Mouse (Mus musculus) adrenal gland, postnatal 36 days (tissue): ENCODE measurements around the gene Hk1. TPM values are rescaled to one million over a fixed set of nuclear protein-coding genes. Genes with fewer than 3 reads are reported as not detected.

ENCODE experiments used
- DNase-seq, 2 experiments: peaks; one replicate each; pipeline ENCODE4 v3.0.0; 2021; ENCODE audit warnings: mixed read lengths in 1 of 2
- total RNA-seq, 2 experiments: library from RNA; stranded (reverse); gene quantifications; 2 replicates each; pipeline ENCODE4 v1.2.3; 2021

Gene Hk1
- total RNA-seq, 2 experiments from 2014 or later: 25.3 to 25.9 TPM

DNA sequence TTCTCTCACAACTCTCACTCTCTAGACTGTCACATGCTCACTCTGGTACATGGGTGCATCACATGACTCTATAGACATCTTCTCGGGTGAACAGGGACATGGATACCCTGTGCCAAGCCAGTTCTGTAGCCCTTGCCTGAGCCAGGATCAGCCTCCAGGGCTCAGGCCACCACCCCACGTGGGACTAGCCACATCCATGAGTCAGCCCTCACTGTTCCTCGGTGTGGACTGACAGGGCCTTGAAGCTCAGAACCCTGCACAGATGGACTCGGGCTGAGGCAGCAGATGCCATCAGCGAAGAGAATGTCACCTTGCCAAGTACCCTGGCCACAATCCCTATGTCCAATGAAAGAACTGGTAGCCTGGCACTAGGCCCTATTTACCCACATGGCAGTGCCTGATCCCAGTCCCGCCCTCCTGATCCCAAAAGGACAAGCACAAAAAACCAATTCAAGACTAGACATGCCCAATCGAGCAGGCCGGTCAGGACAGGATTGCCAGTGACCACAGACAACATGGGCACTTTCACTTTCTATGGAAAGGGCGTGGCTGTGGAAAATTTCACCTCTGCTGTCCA is 59.2 kb downstream of the Hk1 start:
- DNase-seq: peak; percentile 61 to 80

DNA sequence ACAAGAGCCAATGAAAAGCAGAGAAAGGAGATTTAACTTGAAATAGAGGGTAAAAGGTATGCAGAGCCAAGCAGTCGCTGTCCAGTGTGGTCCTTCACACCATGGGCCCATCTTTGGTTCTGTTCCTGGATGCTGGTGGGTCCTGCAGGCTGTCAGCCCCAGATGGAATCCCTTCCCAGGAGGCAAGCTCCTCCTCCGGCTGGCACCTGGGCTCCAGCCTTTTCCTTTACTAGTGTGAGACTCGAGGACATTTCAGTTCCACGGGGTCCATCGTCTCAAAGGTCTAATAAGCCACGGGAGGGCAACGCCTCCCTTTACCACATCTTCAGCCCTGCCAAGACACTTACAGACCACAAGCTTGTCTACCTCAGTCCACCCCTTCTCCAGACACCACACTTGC is 60.6 kb downstream of the Hk1 start:
- no peak for DNase-seq

GRCm38 (mm10) chr10:62316467-62316866 is 63.2 kb downstream of the Hk1 start:
- no peak for DNase-seq

GRCm38 (mm10) chr10:62313885-62314424 is 65.8 kb downstream of the Hk1 start:
- peak; percentile 33 to 37 for DNase-seq

DNA sequence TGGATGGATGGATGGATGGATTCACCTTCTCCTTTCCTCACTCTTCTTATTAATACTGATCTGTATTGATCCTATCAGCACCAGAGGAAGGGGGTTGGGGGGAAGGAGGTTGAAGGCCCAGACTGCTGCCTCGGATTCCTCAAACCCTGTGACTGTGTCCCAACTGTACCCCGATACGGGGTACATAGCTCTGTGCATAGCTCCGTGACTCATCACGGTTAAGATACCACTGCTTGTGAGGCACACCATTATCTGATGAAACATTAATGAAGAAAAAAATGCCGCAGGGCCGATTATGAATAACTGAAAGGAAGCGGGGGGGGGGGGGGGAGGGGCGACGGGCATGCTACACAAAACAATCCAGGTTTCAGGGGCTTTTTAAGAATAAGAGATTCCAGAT is 66.6 kb downstream of the Hk1 start:
- no peak for DNase-seq

DNA sequence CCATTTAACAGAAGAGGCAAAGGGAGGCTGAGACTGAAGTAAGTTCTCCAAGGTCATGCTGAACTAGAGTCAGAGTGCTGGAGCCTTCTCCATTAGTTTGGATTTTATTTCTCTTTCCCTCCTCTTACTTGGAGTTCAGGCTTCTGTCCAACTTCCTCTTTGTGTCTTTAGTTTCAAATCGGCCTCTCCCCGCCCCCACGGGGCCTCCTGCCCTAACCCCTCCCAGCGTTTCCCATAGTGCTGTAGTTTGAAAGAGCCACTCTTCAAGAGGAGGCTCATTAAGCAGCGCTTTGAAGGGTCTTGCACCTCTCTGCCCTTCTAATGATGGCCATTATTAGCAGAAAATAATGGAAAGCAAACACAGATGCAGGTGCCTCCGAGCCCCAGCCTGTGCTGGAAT is 68.2 kb downstream of the Hk1 start:
- peak; percentile 55 to 75 for DNase-seq

GRCm38 (mm10) chr10:62310259-62311039 is 69.3 kb downstream of the Hk1 start:
- no peak for DNase-seq

DNA sequence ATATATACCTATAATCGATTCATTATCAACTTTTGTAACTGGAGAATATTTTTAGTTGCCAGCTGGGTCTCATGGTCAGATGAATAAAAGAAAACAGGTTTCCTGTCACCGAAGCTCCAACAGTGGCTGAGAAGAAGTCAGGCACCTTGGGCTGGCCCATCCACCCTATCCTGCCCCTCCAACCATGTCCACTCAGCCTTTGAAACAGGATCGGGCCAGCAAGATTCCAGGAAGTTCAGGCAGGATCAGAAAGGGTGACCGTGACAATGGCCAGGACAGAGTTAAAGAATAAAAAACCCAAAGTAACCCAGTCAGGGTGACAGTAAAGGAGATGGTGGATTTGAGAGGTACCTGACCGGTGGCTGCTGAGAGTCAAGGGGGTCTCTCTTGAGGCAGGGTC is 70.1 kb downstream of the Hk1 start:
- no peak for DNase-seq

DNA sequence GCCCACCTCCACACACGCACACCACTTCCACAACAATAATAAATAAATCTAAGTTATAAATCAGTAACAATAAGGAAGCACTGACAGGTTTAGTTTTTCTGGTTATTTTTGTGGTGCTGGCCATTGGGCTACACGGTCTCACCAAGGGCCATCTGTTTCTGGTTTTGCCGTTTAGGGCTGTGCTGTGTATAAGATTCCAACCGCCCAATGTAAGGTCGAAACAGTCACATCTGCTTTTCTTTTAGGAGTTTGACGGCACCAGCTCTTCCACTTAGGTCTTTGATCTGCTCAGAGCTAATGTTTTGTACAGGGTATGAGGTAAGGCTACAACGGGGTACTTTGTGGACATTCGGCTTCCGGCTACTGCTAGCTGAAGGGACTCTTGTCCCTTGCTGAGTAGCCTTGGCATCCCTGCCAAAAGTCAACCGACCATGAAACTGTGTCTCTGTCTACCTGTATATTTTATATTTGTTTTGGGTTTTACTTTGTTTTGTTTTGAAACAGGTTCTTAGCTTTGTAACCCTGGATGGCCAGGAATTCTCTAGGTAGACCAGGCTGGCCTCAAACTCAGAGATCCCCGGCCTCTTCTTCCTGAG is 70.7 kb downstream of the Hk1 start:
- no peak for DNase-seq

DNA sequence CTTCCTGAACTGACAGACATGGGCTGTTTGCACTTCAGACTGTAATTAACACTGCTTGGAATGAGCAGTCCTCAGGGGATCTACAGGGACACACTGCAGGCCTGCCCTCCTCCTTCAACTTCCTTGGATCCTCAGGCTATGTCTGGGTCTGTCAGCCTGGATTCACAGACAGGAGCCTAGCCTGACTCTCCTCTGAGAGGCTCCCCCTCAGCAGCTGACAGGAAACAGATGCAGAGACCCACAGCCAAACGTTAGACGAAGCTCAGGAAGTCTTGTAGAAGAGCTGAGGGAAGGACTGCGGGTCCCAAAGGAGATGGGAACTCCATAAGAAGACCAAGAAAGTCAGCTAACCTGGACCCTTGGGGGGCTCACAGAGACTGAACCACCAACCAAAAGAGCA is 73.2 kb downstream of the Hk1 start:
- DNase-seq: no peak

- DNase-seq: no peak
Observed at GRCm38 (mm10) chr10:62305090-62305489, 74.6 kb downstream of the Hk1 start.

DNA sequence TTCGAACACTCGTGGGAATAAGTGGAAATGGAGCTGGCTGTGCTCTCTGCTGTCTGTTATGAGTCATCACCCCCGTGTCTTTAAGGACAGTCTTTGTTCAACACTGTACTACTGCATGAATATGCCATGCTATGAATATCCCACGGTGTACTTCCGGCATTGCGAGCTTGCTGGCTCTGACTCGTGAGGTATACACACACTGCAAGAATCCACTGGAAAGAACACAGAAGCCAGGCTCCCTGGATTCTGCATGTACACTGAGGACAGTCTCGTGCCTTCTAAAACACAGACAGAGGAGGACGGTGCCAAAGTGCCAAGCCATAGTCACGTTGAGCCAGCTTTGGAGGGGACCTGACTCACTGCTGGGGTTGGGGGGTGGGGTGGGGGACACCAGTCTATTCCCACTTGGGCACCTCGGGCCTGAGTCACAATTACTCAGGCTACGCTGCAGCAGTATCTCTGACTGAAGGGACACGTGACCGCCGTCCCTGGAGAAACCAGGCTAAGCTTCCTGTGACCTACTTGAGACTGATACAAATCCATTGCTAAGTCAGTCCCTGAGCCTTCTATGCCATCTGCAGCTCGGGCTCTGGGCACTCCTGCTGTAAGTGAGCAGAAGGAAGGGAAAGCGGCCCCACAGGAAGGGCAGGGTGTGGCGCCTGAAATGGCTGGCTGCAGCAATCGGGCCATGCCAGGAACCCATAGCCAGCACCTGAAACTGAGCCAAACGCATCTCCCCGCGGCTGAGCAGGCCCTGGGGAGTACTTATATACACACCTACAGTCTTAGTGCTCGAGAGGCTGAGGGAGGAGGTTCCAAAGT is 79.5 kb downstream of the Hk1 start:
- peak; percentile 83 to 85 for DNase-seq

DNA sequence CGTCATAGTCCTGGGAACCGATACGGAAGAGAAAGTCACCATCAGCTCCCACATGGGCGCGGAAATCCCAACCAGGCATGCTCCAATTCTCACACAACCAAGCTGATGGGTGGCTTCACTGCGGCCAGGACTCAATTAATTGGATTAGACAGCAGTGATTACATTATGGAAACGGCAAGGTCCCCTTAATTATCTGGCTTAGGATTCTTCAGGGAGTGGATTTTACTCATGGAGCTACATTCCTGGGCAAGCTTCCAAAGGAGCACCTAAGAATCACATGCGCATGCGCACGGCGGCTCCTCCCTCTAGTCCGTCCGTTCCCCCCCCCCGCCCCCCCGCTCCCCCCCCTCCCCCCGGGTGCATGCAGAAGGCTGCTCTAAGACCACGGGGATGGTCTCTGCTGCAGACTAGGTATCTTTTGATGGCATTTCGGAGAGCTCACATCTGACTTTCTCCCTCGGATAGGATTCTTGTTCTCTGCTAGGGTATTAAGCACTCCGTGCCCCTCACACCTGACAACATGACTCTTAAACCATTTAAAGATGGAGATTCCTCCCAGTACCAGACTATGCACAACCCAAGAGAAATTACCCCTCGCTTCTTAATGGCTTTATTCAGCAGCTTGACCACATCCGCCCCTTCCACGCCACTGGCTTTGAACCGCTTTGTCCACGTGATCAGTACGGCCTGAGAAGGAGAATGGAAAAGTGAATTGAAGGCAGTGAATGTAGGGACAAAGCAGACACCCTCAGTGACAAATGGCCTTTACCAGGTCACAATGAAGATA is 83.4 kb downstream of the Hk1 start:
- DNase-seq: no peak

GRCm38 (mm10) chr10:62294112-62294511 is 85.6 kb downstream of the Hk1 start:
- no peak for DNase-seq

DNA sequence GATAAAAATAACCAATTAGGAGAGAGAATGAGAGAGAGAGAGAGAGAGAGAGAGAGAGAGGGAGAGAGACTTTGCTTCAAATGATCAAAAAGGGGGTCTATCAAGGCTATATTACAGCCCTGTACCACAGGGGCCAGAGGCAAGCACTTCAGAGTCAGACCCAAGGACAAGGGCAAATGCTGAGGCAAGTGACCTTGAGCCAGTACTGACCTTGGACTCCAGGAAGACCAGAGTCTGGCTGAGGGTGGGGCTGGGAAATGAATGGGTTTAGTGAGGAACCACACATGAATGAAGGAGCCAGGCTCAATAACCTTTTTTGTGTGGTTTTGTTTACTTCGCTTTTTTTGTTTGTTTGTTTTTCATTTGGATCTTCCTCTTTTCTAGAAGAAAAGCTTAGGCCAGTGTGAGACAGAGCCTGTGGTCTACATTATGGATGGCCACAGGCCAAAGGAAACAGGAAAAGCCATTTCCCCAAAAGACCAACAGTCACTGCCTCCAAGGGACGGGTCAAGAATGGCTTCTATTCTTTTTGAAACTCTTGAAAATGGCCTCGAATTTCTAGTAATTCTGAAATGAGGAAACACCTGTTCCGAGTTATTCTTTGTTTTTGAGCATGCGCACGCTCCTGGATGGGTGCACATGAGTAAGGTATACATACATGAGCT is 92.1 kb downstream of the Hk1 start:
- DNase-seq: peak; percentile 38 to 62

- no peak for DNase-seq
Observed at GRCm38 (mm10) chr10:62283206-62283792, 96.4 kb downstream of the Hk1 start.

GRCm38 (mm10) chr10:62282782-62283181 is 96.9 kb downstream of the Hk1 start:
- peak in 1 of 2 experiments; percentile 18 for DNase-seq

GRCm38 (mm10) chr10:62279671-62280070 is 100.0 kb downstream of the Hk1 start:
- DNase-seq: no peak

GRCm38 (mm10) chr10:62279066-62279465 is 100.6 kb downstream of the Hk1 start:
- no peak for DNase-seq

DNA sequence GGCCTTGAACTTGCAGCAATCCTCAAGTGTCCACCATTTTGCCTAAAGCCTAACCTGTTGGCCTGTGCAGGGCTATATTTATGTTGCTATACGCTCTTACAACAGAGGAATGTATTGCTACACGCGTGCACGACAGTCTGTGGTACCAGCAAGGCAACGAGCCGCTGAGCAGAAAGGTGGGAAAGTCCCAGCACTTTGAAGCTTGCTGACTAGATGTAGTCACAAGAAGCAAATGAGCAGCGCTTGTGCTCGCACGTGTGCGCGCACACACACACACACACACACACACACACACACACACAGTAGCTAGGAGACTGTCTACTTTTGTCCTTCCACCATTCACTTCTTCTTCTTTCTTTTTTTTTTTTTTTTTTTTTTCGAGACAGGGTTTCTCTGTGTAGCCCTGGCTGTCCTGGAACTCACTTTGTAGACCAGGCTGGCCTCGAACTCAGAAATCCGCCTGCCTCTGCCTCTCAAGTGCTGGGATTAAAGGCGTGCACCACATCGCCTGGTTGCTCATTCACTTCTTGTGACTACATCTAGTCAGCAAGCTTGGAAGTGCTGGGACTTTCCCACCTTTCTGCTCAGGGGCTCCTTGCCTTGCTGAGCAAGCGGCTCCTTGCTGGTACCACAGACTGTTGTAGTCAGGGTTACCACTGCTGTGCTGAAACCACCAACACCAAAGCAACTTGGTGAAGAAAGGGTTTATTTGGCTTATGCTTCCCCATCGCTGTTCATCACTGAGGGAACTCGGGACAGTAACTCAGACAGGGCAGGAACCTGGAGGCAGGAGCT is 102.0 kb downstream of the Hk1 start:
- no peak for DNase-seq
